Mouse (Mus musculus) liver, embryonic 14.5 days (tissue): ENCODE measurements around the gene Scin.

Experiments
- CTCF ChIP-seq: IDR thresholded peaks from 2 replicates; pipeline ENCODE4 v1.5.1; 2016; ENCODE audit warnings: antibody characterized with exemption, low read depth, control low read depth
- EP300 ChIP-seq: IDR thresholded peaks from 2 replicates; pipeline ENCODE4 v1.6.1; 2016; ENCODE audit warnings: antibody characterized with exemption, low read depth

DNA sequence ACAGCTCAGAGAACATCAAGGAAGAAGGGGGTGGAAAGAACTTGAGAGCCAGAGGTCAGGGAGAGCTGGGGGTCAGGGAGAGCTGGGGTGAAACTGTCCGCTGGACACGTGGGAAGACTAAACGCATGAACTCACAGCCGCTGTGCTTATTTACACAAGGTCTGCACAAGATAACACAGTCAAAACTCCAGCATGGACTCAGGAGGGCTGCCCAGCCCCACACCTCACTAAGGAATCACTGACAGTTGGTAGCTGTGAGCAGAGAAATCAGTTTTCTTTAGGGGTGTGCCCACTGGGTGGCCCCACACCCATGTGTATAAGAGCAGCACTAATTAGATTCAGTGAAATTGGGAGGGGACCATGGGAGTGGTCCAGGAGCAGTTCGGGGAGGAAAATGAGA, 27.2 kb downstream of the Scin start:
- no peak for TF ChIP-seq CTCF
- no peak for TF ChIP-seq EP300
